Mouse (Mus musculus): ENCODE data around the gene Psen2. TPM values are rescaled to one million over a fixed set of nuclear protein-coding genes. Genes with fewer than 3 reads are reported as not detected.
A peak's percentile ranks its signal among the peaks of the same experiment; 100 is the strongest.

Psen2 gene
- total RNA-seq, 1 experiment from 2014 or later = 35.5 TPM

DNA sequence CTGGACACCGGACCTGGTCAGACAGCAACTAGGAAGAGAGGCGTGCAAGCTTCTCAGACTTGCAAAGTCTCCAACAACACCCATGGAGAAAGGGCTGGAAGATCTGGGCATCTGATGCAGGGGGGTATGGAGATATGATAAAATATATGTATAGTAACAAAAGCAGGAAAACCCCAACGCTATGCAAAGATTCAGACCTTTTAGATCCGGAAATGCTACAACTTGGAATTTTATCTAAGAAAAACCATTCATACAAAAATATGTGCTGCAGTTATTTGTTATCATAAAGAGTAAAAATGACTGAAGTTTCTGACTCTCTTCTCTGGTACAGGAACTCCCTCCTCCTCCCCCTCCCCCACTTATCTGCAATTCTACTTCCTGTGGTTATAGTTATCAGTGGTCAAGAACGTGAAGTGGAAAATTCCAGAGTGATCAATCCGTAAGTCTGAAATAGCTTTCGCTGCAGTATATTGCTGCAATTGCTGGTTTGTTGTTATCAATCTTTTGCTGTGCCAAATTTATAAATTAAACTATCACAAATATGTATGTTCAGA, 14.6 kb downstream of the Psen2 start:
- no peak for DNase-seq

DNA sequence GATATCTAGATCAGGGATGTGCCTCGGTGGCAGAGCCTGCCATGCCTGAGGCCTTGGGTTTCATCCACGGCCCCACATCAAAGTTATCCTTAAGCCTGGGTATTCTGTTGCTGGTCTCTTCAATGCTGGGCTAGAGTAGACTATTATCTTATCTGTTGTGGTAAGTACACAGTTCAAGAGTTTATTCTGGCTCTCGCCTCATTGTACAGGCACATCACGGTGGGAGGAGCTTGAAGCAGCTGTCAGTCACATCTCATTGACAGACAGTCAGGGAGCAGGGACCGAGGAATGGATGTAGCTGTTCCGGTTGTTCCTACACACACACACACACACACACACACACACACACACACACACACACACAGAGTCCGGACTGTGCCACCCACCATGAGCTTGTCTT, 15.3 kb downstream of the Psen2 start:
- DNase-seq = no peak

DNA sequence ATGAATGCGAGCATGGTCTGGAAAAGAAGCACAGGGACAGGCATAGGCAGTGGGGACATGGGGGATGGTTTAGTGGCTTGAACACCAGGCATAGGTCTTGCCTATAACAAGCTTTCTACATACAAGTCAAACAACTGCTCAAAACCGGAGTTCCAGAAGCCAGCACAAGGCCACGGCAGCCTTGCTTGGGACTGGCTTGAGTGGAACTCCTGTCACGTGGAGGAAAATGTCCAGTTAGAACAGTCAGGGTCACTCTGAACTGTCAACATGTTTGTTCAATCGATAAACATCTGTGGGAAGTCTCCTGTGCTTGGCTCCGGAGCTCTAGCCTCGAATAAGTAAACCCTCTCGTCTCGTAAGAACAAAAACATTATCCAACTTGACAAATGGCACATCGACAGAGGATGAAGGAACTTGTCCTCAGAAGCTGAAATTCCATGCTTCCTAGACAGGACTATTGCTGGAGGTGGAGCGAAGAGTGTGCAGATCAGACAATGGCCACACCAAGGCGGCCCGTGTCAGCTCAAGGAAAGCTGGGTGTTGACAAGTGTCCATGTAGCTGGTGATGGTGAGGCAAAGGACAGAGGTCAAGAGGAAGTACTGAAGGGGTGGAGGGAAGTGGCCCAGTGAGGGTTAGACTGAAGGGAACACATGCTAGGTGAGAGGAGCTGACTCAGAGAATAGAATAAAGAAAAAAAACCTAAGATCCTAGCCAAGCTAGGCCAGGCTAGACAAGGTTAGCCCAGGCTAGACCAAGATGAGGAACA, 17.3 kb downstream of the Psen2 start:
- DNase-seq = no peak

DNA sequence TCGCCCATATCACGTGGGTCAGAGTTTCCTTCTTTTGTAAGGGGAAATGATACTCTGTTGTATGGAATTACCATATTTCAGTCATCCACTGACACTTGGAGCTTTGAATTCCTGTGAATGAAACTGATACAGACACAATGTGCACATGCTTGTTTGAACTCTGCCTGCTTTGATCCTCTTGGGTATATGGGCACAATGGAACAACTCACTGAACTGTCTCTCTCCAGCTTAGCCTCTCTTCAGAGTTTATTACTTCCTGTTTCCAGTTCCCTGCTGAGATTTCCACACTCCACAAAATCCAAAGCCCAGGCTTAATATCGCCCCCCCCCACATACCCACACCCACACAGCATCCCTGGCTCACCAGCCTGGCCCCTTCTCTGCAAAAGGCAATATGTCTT, 31.5 kb downstream of the Psen2 start:
- no peak for DNase-seq

DNA sequence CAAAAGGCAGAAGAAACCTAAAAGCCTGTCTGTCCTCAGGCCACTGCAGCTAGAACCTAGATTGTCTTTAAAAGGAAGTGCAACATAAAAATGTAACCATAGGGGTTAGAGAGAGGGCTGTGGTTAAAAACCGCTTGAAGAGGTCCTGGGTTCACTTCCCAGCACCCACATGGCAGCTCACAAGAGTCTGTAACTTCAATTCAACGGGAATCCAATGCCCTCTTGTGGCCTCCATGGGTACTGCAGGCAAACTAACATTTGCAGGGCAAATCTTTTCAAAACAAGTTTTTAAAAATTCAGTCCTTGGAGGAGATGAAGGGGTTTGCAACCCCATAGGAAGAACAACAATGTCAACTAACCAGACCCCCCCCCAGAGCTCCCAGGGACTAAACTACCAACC, 32.7 kb downstream of the Psen2 start:
- no peak for DNase-seq

DNA sequence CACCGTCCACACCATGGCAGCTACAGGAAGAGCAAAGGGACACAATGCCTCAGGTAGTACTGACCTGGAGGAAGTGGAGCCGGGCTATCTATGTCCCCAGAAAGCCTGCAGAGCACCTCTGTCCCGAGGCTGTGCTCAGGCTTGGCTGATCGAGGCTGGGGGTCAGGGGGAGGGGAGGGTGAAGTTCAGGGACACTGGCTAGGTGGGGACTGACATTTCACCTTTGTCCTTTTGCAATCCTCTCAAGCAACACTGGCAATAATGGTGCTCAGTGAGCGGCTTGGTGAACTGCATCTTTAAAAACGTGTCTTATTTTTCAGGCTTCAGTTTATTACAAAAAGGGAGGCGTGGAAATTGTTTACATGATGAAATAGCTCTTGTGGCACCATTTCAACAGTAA, 33.3 kb downstream of the Psen2 start:
- DNase-seq = no peak

DNA sequence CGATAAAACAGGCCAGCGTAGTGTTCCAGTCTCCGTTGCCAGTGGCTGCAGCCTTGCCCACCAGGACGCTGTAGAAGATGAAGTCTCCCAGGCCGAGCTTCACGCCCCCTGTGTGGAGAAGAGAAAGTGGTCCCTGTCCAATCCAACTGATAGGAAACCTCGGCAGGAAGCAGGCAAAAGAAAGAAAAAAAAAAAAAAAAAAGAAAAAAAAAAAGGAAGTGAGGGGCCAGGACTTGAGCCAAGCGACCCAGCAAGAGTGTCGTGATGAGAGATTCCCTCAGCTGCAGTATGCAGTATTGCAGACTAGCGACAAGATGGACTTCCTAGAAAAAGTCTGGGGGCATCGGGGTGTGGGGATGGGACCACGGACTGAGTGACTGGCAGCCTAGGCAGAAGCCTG, 34.4 kb downstream of the Psen2 start:
- DNase-seq = no peak

DNA sequence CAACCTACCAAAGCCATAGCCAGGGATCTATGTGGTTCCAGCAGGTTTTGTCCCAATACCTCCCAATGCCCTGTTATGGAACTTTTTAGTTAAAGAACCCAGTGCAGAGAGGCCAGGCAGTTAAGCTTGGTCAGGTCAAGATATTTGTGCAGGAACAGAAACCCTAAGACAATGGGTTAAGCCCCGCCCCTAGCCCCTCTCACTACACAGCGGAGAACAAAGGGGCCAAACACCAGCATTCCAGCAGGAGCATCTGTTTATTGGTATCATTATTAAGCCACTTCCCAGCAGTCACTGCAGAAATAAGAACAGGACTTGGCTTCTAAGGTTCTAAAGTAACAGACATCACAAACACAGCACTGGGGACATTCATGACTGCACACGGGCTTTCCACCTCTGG, 36.5 kb downstream of the Psen2 start:
- DNase-seq = no peak

GRCm38 (mm10) chr1:180226221-180226713, 37.0 kb downstream of the Psen2 start:
- no peak for DNase-seq

DNA sequence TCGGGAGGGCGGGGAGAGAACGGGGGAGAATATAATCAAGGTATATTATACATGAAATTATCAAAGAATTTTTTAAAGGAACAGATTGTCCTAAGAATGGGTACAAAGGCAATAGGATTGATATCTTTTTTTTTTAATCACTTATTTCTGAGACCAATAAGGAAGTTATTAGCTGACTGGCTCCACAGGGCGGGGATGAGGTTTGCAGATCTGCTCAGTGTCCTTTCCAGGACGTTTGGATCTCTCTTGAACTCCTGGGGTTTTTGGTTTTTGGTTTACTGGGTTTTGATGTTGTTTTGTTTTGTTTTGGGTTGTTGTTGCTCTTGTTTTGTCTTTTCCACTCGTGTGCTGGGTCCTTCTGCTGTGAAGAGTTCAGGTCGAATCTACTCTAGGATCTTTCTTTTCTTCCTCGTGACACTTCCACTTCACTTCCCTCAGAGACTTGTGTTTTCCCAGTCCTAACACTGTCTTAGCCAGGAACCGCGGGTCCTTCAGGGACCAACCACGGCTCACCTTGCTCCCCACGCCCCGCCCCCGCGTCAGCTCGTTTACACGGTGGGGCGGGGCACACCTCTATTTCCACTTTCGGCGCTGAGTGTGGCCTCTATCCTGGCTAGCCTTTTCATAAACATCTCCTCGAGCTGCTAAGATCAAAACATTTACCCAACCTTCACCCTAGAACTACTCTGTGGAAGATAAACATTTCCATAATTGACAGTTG, 37.6 kb downstream of the Psen2 start:
- DNase-seq = peak; percentile 76

- no peak for DNase-seq
Measured at GRCm38 (mm10) chr1:180222007-180222406, 41.2 kb downstream of the Psen2 start.

GRCm38 (mm10) chr1:180220791-180221542, 42.3 kb downstream of the Psen2 start:
- no peak for DNase-seq

GRCm38 (mm10) chr1:180216541-180217276, 46.5 kb downstream of the Psen2 start:
- DNase-seq = no peak

GRCm38 (mm10) chr1:180215044-180215443, 48.2 kb downstream of the Psen2 start:
- DNase-seq = peak; percentile 69

DNA sequence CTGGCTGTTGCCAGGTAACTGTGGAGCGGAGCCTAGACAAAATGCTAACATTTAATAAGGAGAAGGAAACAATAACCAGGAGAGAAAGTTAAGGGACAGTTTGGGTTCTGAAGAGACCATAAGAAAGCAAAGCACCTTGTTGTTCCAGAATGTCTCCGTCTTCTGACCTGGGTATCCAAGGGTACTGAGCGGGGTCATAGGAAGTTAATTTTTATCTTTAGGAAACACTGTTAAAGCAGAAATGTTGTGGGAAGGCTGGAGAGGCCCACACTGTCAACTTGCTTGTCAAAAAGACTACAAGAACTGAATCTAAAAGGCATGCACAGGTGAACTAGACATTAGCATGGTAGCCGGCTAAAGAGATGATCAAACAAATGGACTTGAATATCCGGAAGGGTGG, 50.3 kb downstream of the Psen2 start:
- DNase-seq = no peak

DNA sequence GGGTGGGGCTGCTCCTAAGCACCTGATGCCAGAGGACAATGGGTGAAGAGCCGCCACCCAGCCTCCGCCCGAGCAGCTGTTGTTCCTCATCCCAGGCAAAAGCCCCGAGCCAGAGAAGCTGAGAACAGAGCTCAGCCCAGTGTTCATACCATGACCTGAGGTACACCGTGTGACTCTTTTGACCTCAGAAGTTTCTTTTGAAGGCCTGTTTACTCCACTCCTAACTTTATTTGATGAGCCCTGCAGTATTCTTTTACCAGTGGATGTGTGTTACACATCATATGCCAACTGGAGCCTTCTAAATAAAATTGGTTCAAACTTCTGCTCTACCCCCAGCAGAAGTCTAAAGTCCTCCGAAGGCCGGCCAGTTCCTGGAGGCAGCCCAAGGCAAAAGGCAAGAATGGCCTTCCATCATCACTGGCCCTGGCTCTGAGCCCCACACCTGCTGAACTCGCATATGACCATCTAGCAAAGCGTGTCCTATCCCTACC, 52.4 kb downstream of the Psen2 start:
- peak; percentile 54 for DNase-seq

DNA sequence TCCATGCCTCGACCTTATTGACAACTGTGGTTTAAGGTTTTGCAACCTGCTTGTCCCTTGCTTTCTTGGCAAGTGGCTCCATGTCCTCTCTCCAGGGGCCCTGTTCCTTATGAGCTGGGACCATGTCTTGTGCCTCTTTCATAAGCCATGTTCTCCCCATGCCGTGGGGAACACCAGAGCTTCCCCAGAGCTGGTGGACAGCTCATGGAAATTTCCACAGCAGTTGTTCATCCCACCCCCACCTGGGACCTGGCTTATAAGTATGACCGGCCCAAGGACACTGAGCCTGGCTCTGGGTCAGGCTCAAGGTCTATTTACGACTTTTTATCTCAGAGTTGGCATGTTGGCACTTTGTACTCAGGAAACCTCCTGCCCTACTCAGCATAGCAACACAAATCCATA, 53.2 kb downstream of the Psen2 start:
- DNase-seq = peak; percentile 64

GRCm38 (mm10) chr1:180208370-180208769, 54.9 kb downstream of the Psen2 start:
- no peak for DNase-seq

DNA sequence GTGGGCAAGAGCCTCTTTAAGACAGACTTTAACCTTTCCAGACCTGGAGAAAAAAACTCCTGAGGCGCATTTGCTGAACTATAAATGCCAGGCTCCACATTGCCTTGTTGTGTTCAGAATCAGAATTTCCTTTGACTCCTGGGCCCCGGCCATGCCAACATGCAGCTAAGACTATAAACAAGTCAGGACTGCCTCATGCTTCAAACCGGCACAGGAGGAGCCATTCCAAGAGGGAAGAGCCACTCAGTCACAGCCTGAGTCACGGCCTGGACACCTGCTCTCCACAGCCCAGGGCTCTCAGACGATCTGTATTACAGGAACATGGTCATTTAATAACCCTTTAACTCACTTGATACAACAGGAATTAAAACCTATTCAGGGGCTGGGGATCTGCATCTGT, 62.5 kb downstream of the Psen2 start:
- DNase-seq = no peak

GRCm38 (mm10) chr1:180199715-180200050, 63.6 kb downstream of the Psen2 start:
- DNase-seq = no peak

DNA sequence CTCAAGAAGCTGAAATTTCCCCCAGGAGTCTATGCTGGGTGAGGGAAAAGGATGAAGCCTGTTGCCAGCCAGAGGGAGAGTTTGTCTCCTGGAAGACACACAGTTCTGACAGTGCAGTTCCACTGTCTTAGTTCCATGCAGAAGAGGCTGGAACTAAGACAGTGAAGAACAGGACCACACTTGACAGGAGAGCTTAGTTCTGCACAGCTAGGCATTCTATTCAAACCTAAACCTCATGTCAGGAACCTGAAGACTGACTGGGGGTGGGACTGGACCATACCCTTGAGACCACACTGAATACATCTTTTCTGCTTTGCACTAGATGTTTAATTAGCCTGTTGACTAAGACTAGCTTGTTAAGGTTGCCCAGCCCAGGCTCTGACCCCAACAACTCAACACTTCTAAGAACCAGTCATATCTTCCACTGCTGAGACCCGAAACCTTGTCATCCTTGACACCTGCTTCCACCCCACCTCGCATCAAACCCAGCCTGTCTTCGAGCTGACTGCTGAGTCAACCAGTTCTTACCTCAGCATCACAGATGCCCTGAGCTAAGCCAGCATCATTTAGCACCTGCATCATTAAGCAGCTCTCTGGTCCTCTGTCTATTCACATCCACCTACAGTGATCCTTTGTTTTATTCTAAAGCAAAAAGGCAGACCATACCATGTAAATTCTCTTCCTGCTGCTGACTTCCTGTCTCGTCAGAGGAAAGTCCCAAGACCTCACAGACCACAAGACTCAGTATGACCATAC, 64.1 kb downstream of the Psen2 start, which contains the start of gene Coq8a:
Gene Coq8a, minus strand, starts transcription at position 644 of the 756 bp plus-strand sequence.
- no peak for DNase-seq
